Mouse (Mus musculus) granulocyte monocyte progenitor cell, adult 5-6 weeks (primary cell): ENCODE measurements around the gene St3gal3. TPM values are rescaled to one million over a fixed set of nuclear protein-coding genes. Genes with fewer than 3 reads are reported as not detected.
A peak's percentile ranks its signal among the peaks of the same experiment; 100 is the strongest.

Experiments used
- ATAC-seq: replicated peaks from 2 replicates; pipeline ENCODE4 v1.8.0; 2016; ENCODE audit warnings: mild to moderate bottlenecking, moderate TSS enrichment, inconsistent platforms; ENCODE audit not compliant: poor library complexity, severe bottlenecking
- total RNA-seq, 2 experiments: library from RNA; stranded (forward) in 1 of 2; stranded (reverse) in 1 of 2; fragments of 200-712, 200-1000 nt in 1 of 2; fragments of >200 nt in 1 of 2; fragmentation: Nextera tagmentation in 1 of 2; gene quantifications; 2 replicates each; pipeline ENCODE4 v1.2.3; 2014 to 2017

St3gal3 gene
- total RNA-seq, 2 experiments from 2014 or later, result 4.7 to 12.9 TPM

DNA sequence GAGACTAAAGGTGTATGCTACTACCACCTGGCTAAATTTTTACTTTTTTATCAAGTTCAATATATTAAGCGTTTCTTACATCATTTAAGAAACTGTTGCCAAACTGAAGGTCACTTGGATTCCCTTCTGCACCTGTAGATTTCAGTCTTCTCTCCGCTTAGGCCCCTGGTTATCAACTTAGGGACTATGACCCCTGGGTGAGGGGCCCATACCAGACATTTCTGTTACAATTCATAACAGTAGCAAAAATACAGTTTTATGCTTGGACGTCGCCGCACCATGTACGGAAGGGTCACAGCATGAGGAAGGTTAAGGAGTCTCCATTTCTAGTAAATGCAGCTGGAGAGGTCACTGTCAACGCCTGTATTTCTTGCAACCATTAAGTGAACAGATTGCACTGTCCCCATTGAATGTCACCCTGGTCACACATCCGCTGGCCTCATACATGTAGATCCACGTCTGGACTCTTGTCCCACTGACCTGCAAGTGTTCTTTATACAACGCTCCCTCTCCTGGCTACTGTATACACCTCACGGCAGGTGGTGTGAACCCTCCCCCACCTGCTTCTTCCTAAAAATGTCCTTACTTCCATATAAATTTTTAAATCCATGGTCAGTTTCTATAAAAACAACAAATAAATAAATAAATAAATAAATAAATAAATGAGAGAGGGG, 41.8 kb downstream of the St3gal3 start:
- ATAC-seq, result no peak

DNA sequence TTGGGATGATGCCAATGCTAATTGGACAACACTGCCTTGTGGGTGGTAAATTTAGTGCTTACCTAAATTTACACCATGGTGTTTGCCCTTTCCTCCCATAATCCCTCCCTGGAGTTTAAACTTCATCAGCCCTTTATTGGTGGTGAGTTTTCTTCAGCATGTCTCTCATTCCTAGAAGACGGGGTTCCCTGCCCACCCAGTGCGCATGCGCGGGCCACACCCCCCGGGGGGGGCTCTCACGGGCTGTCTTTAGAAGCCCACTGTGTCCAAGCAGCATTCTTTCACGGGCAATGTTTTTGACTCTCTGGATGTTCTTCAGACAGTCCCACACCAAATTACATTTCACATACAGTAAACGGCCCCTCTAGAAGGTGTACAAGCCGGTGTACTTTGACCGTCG, 44.3 kb downstream of the St3gal3 start:
- no peak for ATAC-seq

DNA sequence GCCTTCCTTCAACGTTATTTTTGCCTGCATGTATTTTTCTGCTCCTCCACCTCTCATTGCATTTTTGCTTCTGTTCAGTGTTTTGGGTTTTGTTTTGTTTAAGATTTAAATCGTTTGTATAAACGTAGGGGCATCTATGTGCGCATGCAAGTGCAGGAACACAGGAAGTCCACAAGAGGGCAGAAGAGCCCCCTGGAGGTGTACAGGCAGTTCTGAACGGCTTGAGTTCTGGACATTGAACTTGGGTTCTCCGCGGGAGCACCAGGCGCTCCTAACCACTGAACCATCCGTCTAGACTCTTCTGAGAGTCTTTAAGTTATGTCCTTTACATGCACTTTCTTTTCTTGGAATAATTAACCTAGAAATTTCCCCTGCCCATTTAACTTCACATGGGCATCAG, 44.8 kb downstream of the St3gal3 start:
- peak; percentile 46; the same call in 1 of the 2 replicates for ATAC-seq

- no peak for ATAC-seq
These were observed 45.9 kb downstream of the St3gal3 start for GRCm38 (mm10) chr4:118088771-118089170.

DNA sequence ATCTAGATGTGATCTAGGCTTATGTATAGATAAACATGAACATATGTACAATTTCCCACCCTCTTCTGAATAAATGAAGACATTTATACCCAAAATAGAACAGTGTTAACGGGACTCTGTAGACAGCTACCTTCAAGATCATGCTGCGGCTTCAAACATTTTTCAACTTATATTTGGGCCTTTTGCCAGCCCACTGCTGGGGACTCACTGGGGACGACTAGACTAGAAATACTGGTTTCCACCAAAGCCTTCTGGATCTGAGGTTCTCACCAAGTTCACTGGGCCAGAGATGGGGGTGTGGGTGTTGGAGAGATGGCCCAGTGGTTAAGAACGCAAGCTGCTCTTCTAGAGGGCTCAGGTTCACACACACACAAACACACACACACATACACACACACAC, 49.7 kb downstream of the St3gal3 start:
- ATAC-seq, result no peak

DNA sequence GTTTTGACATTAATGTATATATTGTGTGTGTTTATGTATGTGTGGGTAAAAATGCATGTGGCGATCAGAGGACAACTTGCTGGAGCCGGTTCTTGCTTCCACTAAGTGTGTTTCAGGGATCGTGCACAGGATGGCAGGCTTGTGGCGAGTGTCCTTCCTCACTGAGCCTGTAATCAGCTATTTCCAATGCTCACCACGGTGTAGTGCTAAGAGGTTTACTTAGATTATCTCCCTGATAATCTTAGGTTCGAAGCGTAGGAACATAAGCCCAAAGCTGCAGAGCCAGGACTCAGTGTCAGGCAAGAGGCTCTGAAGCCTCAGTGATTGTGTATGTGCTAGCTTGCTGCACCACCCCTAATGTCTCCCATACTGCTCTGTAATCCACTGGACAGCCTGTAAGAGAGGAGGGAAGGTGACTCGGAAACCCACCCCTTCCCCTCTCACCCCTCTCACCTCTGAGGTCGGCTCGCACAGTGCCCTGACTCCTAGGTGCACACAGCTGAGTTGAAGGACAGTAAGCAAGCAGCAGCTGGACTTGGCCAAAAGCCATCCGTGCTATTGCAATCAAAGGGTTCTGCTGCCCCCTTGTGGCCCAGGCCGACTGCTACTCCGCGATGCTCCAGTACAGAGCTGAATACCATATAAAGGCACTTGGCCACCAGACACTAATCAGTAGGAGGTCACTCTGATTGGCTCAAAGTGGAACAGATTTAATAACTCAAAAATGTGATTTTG, 51.3 kb downstream of the St3gal3 start:
- ATAC-seq, result peak; percentile 89

DNA sequence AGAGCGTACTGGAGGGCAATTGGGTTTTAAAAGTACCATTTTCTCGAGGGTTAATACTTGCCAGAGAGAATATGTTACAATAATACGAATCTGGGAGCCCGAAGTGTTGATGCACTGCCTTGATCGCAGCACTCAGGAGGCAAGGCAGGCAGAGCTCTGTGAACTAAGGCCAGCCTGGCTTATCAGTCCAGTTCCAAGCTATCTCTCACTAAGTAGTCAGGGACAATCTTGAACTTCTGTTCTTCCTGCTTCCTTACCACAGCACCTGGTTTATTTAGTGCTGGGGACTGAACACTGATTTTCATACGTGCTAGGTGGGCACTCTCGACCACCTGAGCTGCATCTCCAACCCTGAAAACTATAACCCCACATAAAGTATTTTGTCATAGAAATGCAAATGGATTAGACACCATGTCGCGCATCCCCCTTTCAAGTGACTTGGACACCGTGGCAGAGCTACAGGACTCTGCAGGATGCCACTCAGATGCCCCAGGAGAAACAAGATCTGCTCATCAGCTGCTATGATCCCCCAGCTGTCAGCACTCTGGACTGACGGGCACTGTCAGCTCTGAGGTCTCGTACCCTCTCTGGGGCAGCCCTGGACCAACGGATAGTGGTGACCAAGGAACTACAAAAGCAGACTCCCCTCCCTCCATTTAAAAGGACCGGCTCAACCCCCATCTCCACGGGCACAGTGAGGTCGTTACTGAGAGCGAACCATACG, 52.9 kb downstream of the St3gal3 start:
- ATAC-seq, result no peak

GRCm38 (mm10) chr4:118080481-118080880, 54.2 kb downstream of the St3gal3 start:
- no peak for ATAC-seq

DNA sequence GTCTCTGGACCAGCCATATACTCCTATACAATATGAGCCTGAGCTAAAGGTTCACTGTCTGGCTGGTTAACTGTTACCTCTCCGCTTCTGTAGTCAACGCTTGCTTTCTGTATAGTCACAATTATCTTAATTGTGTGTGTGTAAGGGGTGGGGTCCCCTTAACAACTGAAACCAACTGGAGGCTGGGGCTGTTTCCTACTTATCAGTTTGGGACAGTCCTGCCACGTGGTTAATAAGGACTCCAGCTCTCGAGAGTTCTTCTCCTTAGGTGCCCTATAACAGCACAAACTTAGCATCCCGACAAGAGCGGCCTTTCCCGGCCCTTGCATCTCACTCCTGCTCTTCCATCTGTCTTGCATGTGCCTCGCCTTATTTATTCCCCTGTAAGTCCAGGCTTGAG, 55.5 kb downstream of the St3gal3 start:
- ATAC-seq, result no peak

DNA sequence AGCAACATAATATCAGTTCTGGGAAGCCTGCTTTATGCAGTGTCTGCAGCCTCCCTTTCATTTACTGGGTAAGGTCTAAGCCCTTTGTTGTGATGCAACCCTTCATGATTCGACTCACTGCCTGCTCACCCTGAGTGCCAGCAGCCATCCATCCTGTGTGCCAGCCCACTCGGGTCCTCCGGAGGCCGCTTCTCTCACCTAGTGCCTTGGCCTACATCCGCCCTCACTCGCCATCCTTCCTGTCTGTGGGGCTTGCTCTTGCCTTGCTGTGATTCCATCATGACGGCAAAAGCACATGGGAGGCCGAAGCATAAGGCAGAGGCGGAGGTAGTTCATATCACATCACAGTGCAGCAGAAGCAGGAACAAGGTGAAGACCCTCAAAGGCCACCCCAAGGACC, 56.1 kb downstream of the St3gal3 start:
- no peak for ATAC-seq

- no peak for ATAC-seq
These were observed 57.4 kb downstream of the St3gal3 start for GRCm38 (mm10) chr4:118077293-118077752.

DNA sequence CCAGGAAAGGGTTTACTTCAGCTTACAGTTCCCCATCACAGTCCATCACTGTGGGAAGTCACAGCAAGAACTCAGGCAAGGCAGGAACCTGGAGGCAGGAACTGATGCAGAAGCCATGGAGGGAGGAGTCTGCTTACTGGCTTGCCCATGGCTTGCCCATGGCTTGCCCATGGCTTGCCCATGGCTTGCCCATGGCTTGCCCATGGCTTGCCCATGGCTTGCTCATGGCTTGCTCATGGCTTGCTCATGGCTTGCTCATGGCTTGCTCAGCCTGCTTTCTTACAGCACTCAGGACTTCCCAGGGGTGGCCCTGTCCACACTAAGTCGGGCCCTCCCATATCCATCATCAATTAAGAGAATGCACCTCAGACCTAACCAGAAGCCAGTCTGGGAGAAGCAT, 58.1 kb downstream of the St3gal3 start:
- ATAC-seq, result no peak

DNA sequence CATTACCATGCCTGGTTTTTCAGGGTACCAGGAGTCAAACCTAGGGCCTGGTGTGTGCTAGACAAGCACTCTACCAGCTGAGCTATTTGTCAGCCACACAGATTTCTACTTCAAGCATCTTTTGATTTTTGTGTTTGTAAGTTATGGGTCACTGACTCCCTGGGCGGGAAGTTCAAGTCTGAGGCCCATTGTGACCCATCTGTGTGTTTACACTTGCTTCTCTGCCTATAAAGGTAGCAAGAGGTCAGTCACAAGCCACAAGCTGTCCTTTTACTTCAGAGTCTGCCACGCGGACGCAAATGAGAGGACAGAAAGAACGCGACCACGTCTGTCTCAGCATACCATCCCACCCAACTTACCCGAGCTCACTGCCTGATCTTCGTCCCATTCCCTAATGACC, 59.4 kb downstream of the St3gal3 start:
- ATAC-seq, result no peak

- no peak for ATAC-seq
These were observed 60.5 kb downstream of the St3gal3 start for GRCm38 (mm10) chr4:118074236-118074635.

DNA sequence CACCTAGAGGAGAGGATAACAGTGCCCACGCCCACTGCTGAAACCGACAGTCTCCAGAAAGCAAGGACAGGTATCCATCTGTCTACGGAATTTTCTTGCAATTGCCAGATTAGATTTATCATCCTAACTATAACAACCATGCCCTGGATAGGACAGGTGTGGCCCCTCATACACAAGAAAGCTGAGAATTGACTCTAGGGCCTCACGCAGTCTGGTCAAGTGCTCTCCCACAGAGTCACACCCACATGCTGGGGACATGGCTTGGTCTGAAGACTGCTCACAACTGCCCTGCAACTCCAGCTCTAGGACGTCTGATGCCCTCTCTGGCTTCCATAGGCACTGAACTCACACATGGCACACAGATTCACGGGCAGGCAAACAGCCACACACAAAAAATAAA, 61.6 kb downstream of the St3gal3 start:
- ATAC-seq, result no peak

DNA sequence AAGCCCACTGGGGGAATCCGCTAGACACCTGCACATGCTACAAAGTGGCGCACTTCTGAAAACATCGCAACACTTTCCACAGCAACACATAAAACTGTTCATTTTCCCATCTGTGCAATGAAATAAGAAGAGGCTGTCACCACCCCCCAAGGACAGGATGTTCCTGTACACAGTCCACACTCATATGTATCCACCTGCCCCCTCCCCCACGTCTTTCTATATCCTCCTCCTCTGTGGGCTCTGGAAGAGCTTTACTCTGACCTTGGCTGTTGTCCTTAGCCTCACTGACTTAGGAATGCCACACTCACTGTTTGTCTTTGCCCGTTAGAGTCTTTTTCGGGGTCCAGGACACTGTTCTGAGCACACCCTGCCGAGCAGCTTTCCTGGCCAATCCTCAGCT, 62.8 kb downstream of the St3gal3 start:
- no peak for ATAC-seq

DNA sequence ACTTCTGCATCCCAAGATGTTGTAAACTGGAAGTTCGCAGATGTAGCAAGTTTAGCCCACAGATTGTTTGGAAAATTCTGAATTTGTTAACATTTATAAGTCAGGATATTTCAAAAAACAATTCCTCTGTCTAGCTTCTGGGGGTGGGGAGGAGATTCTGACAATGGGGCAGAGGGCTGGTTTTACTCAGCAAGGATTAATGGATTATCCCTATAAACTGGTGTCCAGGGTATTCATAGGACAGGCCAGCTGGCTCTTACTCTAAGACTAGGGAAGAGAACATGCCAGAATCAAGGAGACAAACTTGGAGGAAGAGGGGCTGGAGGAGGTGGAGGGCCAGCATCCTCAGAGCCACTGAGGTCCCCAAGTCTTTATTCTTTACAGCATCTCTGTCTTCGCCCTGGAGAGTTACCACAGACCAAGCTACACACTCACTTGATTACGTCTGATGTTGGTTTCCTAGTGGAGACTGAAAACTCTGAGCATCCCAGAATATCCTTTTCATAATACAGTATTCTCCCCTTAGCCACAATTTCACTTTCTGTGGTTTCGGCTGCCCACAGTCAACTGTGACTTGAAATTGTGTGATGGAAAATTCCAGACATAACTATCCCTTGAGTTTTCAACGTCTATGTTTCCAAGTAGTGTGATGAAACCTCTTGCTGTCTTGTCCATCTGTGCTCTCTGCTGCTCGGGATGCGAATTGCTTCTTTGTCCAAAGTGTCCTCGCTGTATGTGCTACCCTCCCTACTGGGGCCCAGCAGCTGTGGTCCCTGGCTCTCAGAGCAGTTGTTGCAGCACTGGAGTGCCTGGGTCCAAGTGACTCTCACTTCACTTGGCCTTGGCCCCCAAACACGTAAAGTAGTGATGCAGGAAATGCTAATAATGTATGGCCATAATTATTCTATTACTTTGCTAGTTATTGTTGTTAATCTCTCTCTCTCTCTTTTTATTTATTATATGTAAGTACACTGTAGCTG, 64.2 kb downstream of the St3gal3 start:
- ATAC-seq, result no peak

DNA sequence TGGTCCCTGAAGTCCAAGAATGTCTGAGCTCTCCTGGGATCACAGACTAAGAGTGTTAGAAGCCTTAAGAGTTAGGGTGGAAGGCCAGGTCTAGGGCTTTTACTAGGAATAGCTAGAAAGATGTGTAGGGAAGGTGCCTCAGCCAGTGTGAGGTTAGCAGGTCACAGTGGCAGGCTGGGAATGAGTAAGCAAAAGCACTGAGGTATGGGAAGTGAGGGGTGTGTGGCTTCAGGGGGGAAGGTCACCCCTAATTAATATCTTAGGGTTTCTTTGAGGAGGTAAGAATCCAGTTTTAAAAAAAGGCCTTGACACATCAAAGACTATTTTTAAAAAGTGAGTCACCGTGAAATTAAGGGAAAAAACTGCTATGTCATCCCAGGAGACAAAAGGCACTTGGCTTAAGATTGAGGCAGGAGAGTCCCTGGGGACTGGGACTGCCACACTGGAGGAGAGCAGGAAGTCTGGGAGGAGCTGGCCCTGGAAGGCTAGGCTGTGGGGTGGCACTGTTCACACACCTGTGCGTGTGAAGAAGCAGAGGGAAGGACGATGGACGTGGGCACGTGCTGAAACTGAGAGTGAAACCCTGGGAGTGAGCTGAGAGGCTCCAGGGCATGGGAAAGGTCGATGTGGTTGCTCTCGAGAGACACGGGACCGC, 72.8 kb downstream of the St3gal3 start:
- no peak for ATAC-seq

DNA sequence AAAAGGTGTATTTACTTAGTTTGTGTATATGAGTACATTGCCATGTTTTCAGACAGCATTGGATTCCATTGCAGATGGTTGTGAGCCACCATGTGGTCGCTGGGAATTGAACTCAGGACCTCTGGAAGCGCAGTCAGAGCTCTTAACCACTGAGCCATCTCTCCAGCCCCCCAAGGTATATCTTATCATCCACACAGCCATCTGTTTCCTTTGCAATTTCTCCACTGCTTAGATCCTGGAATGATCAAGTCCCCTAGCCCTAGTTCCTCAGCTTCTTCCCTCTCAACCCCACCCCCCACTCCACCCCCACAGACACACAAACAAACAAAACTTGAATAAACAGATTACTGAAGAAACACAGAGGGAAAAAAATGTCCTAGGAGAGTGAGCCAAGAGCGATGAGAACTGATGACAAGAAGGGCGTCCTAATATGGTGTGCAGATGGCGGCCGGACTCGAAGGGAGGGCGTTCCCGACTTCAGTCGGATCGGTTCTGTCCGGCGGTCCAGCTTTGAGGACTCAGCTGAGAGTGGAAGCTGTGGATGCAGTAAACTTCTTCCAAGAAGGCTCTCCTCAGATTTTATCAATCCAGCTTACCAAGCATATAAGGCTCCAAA, 73.7 kb downstream of the St3gal3 start:
- ATAC-seq, result no peak
